Mouse (Mus musculus): ENCODE data around the gene Tmigd3.

DNA sequence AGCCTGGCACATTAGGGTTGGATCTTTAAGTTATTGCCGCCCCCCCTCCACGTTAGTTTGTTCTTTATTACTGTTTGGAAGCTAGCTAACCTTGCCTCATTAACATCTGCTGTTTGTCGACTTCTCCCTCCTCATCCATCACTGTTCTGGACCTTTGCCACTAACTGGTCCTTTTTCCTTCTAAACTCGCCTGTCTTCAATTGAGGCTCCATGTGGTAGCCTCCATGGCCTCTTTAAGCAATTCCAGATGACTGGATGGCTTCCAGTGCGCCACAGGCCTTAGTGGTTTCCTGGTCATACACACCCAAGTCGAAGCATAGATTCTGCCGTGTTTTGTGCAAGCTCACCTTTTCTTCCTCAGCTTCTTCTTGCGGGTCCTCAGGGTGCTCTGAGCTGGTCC is 16.9 kb upstream of the Tmigd3 start:
- TF ChIP-seq CTCF (IDR thresholded peaks at IDR 0.05; ENCODE audit: low read depth, low read length) (no peak), TAL1 (conservative IDR thresholded peaks at IDR 0.05; ENCODE audit: low read depth, low read length) (no peak)

All from G1E (cell line).